Mouse (Mus musculus) spleen, adult 2 months (tissue): ENCODE measurements at regions not wholly inside any gene's neighbourhood (a gene's known extent, or its start where the extent isn't known, plus 50 kb on each side); places are given as distances from the start of the nearest gene placed in this dataset.

Experiments
- CTCF ChIP-seq: fragments of 200-500 bp; IDR thresholded peaks from 2 replicates; pipeline ENCODE4 v1.5.1; 2011; ENCODE audit warnings: mild to moderate bottlenecking, inconsistent platforms; ENCODE audit not compliant: insufficient read depth, insufficient read length, insufficient replicate concordance; ENCODE audit errors: extremely low read depth
- POLR2A ChIP-seq: fragments of 200-500 bp; IDR thresholded peaks from 2 replicates; pipeline ENCODE4 v1.6.1; 2011; ENCODE audit warnings: low read depth, low read length, inconsistent platforms

DNA sequence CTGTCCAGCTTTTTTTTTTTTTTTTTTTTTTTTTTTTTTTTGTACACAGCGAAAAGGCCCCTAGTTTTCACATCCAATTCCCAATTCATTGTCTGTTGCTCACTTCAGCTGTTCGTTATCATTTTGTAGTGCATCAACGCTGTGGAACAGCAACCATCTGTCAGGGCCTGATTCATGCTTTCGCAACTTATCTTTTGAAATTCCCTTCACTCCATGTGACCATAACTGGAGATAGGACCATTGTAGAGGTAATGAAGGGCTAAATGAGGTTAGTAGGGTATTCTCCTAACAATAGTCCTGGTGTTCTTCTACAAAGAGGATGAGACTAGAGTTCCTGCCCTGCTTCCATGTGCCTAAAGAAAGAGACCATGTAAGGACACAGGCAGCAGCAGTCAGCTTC is 146.6 kb upstream of the Clnk start:
- no peak for TF ChIP-seq CTCF
- TF ChIP-seq POLR2A, result no peak
